Mouse (Mus musculus) heart, embryonic 15.5 days (tissue): ENCODE results near the gene Hnrnph3. TPM values are rescaled to one million over a fixed set of nuclear protein-coding genes. Genes with fewer than 3 reads are reported as not detected.

Experiments
- ATAC-seq: fragments of 200-750 bp; cut with Nextera tagmentation; replicated peaks from 2 replicates; pipeline ENCODE4 v1.8.0; 2017; ENCODE audit warnings: low read depth, moderate TSS enrichment; ENCODE audit not compliant: insufficient number of reproducible peaks, insufficient read depth, low FRiP score
- H3K27ac ChIP-seq: fragments of 300-500 bp; sonication (generic); 2 replicates; pipeline ENCODE4 v1.5.1; 2015; ENCODE audit warnings: mild to moderate bottlenecking, inconsistent platforms
- H3K27me3 ChIP-seq: fragments of 300-500 bp; sonication (generic); 2 replicates; pipeline ENCODE4 v1.6.1; 2015; ENCODE audit warnings: inconsistent platforms
- H3K36me3 ChIP-seq: fragments of 300-500 bp; sonication (generic); 2 replicates; pipeline ENCODE4 v1.6.1; 2015; ENCODE audit warnings: mild to moderate bottlenecking, inconsistent platforms
- H3K4me1 ChIP-seq: fragments of 300-500 bp; sonication (generic); replicated peaks from 2 replicates; pipeline ENCODE4 v1.6.1; 2015; ENCODE audit warnings: inconsistent platforms
- H3K4me2 ChIP-seq: fragments of 300-500 bp; sonication (generic); 2 replicates; pipeline ENCODE4 v1.6.1; 2015; ENCODE audit warnings: inconsistent platforms, mild to moderate bottlenecking, moderate library complexity
- H3K4me3 ChIP-seq: fragments of 300-500 bp; sonication (generic); 2 replicates; pipeline ENCODE4 v1.5.1; 2015; ENCODE audit warnings: mild to moderate bottlenecking, inconsistent platforms
- H3K9ac ChIP-seq: fragments of 300-500 bp; sonication (generic); 2 replicates; pipeline ENCODE4 v1.6.1; 2015; ENCODE audit warnings: mild to moderate bottlenecking, inconsistent platforms
- H3K9me3 ChIP-seq: fragments of 300-500 bp; sonication (generic); replicated peaks from 2 replicates; pipeline ENCODE4 v1.6.1; 2016; ENCODE audit warnings: inconsistent platforms
- WGBS: fragments of 180-500 bp; shearing (Covaris S2); methylation state at CpG from one replicate; pipeline ENCODE4 v1.1.7; 2015; ENCODE audit warnings: mixed read lengths; 5-methylcytosine and 5-hydroxymethylcytosine counted together
- polyA plus RNA-seq: library from polyadenylated mRNA; unstranded; fragments of >200 nt; fragmentation: Nextera tagmentation; extraction: Ambion mirVana; gene quantifications from 2 replicates; pipeline ENCODE4 v1.2.1, GENCODE M21; 2015

Gene Hnrnph3
- polyA plus RNA-seq, 1 experiment from 2014 or later = 58.1 TPM

DNA sequence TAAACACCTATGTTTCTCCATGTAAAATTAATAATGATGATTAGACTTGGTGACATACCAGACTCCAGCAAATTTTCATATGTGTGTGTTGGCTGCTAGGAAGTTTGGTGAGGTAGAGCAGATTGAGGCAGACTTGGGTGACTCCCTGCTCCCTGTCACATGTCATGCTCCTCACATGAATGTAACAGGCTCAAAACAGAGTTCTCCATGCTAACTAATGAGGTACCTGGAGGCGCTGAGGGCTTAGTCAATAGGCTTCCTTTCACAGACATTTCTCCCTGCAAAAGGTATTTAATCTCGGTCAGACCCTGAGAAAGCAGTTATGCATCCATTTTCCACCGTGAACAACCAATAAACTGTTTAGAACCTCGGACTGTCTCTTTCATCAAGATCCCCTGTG, 4.4 kb upstream of the Hnrnph3 start:
- 79% methylated on average over 4 of the region's 4 CpGs for WGBS
- Histone ChIP-seq H3K9ac (no peak overlapping the region), H3K27ac (no peak overlapping the region), H3K9me3 (no peaks in the 10 kb centered on the region), H3K27me3 (no peaks in the 10 kb centered on the region), H3K4me2 (no peak overlapping the region), H3K36me3 (no peaks in the 10 kb centered on the region), H3K4me3 (no peak overlapping the region), H3K4me1 (peaks cover 8% of the 10 kb centered on the region)
- ATAC-seq = no peak

DNA sequence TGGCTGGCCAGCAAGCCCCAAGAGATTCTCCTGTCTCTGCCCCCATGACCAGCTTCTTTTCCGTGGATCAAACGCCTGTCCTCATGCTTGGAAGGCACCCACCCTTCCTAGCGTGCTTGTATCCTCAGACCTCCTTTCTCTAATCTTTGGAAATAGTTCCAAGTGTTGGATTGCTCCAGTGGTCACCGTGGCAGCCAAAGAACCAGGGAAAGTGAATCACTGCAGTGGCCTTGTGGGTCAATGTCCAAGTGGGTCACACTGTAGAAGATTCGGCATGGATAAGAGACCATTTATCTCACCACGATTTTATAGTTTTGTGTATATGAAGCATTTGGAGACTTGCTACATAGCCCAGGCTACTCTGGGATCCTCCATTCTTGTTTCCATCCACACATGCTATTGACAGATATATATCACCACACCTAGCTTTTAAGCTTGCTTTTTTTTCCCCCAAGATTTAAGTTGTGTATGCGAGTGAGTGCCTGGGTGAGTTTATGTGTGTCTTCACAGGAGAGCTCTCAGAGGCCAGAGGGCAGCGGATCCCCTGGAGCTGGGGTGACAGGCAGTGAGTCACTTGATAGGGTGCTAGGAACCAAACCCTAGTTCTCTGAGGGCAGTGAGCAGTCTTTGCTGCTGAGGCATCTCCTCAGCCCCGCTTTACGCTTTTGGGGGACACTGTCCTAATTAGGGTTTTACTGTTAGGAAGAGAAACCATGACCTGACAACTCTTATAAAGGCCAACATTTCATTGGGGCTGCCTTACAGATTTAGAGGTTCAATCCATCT, 3.6 kb upstream of the Hnrnph3 start:
- no peaks in the 10 kb centered on the region for H3K27me3 ChIP-seq
- 88% methylated on average over 10 of the region's 10 CpGs for WGBS
- H3K36me3 ChIP-seq = no peaks in the 10 kb centered on the region
- ATAC-seq = no peak
- H3K9me3 ChIP-seq = no peaks in the 10 kb centered on the region
- H3K4me2 ChIP-seq = no peak overlapping the region
- peaks cover 8% of the 10 kb centered on the region for H3K4me1 ChIP-seq
- H3K4me3 ChIP-seq = no peak overlapping the region
- no peak overlapping the region for H3K9ac ChIP-seq
- H3K27ac ChIP-seq = no peak overlapping the region

DNA sequence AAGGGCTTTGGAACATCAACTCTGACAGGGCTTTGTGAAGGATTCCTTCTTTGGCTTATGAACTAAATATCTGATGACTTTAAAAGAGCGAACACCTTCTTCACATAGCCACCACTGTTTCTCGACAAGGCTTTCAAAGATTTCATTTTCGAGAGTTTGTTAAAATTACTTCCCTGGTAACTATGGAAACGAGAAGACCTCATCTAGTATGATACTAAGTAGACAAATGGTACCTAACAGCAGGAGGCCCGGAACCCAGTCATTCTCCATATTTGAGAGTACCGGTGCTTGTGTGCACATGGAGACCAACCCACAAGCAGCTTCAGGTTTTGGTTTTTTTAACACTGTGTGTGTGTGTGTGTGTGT, 2.8 kb upstream of the Hnrnph3 start:
- no peak overlapping the region for H3K4me2 ChIP-seq

DNA sequence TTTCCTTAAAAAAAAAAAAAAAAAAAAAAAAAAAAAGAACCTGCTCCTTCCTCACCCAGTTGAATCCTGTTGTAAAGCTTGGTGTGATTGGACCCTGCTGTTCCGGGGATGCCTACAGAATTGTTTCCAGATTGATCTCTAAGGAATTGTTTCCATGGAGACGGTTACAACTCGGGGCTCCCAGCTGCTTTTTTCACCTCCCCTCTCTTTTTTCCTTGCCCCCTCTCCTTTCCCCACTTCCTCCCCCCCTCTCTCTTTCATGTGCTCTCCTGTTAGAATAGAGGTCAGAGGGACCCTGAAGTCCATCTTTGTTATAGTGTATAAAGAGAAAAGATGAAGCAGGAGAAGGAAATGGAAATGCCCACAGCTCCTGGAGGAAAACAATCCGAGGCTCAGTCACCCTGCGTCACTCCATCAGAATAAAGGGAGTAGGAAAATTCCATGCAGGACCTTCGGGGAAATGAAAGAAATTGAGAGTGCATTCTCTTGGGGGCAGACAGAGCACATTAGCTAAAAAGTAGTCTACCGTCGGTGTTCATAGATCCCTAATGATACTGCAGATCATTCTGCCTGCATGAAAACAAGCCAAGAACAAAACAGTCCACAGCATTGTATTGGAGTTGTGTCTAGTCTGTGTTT, 2.3 kb upstream of the Hnrnph3 start:
- H3K36me3 ChIP-seq = no peaks in the 10 kb centered on the region
- WGBS = 57% methylated on average over 8 of the region's 8 CpGs
- no peaks in the 10 kb centered on the region for H3K9me3 ChIP-seq
- no peak overlapping the region for H3K4me2 ChIP-seq
- peaks cover 16% of the 10 kb centered on the region for H3K4me1 ChIP-seq
- H3K27me3 ChIP-seq = no peaks in the 10 kb centered on the region
- H3K9ac ChIP-seq = no peak overlapping the region
- H3K4me3 ChIP-seq = no peak overlapping the region
- ATAC-seq = no peak
- H3K27ac ChIP-seq = no peak overlapping the region

More for the DNA sequence above, 2.8 kb upstream of the Hnrnph3 start:
- Histone ChIP-seq H3K36me3 (no peaks in the 10 kb centered on the region), H3K27me3 (no peaks in the 10 kb centered on the region), H3K27ac (no peak overlapping the region), H3K4me3 (no peak overlapping the region), H3K9me3 (no peaks in the 10 kb centered on the region), H3K9ac (no peak overlapping the region), H3K4me1 (peaks cover 13% of the 10 kb centered on the region)
- no peak for ATAC-seq
- 87% methylated on average over 6 of the region's 6 CpGs for WGBS

DNA sequence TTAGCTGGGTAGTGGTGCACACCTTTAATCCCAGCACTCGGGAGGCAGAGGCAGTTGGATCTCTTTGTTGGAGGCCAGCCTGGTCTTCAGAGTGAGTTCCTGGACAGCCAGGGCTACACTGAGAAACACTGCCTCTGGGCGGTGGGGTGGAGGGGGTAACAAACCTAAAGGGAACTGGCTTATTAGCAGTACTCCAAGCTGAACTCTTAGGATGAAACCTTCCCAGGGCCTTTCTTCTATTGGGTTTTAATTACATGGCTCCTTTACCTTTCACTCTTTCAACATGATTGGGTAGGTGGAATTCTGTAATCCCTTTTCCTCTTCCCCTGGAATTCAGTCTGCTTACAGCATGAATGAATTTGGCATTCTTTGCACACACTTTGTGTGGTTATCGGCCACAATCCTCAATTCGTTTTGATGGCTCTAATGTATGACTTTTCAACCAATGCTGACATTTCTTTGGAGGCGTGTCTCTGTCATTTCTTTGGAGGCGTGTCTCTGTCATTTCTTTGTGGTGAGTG, 1.5 kb upstream of the Hnrnph3 start:
- H3K36me3 ChIP-seq = no peaks in the 10 kb centered on the region
- H3K27me3 ChIP-seq = no peaks in the 10 kb centered on the region
- H3K4me3 ChIP-seq = 0 out of 2 replicates have a peak overlapping the region, but pooled peaks have one; percentile 89
- ATAC-seq = no peak
- peak overlapping the region; percentile 100 for H3K27ac ChIP-seq
- 71% methylated on average over 6 of the region's 6 CpGs for WGBS
- H3K9ac ChIP-seq = no peak overlapping the region
- H3K4me2 ChIP-seq = peak overlapping the region; percentile 78; the same call in 1 of the 2 replicates
- peaks cover 22% of the 10 kb centered on the region for H3K4me1 ChIP-seq
- H3K9me3 ChIP-seq = no peaks in the 10 kb centered on the region

DNA sequence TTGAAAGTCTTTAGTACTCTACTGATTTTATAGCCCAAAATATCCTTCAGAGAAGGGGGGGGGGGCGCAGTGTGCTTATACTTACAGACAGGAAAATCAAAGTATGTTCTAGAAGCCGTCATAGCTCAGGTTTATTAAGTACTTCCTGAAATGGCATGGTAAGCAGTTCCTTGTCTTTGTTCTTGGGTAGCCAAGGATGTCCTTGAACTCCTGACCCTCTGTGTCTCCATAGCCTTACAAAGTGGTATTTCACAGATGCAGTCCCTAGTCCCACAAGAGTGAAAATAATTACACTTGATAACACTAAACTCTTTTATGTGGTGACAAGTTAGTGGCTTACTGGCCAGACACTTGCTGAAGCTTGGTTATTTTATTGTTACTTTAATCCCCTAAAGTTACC, 999 bp upstream of the Hnrnph3 start:
- no peaks in the 10 kb centered on the region for H3K27me3 ChIP-seq
- H3K36me3 ChIP-seq = no peaks in the 10 kb centered on the region
- H3K9ac ChIP-seq = peak overlapping the region; percentile 95; the same call in 1 of the 2 replicates
- peak overlapping the region; percentile 100 for H3K27ac ChIP-seq
- peaks cover 23% of the 10 kb centered on the region for H3K4me1 ChIP-seq
- no peak for ATAC-seq
- peak overlapping the region; percentile 89 for H3K4me3 ChIP-seq
- WGBS = 29% methylated on average over 2 of the region's 2 CpGs
- peak overlapping the region; percentile 78 for H3K4me2 ChIP-seq
- H3K9me3 ChIP-seq = no peaks in the 10 kb centered on the region

DNA sequence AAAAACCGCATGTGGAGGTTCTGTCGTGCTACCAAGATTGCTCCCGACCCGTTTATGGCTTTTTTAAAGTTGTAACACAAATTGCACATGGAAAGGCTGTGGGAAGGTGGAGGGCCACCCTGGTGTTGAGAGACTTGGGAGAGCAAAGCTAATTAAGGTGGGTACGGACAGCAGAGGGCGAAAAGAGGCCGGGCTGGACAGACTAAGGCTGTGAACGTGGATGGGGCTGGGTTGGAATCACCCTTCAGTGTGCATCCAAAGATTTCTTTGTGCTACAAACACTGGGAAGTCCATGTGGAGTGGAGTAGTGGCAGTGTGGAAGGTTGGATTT, 528 bp upstream of the Hnrnph3 start:
- Histone ChIP-seq H3K36me3 (no peaks in the 10 kb centered on the region), H3K4me2 (peak overlapping the region; percentile 78), H3K4me1 (peaks cover 23% of the 10 kb centered on the region), H3K4me3 (peak overlapping the region; percentile 89), H3K27me3 (no peaks in the 10 kb centered on the region), H3K9ac (peak overlapping the region; percentile 95), H3K9me3 (no peaks in the 10 kb centered on the region), H3K27ac (peak overlapping the region; percentile 100)
- under 1% methylated on average over 8 of the region's 8 CpGs for WGBS
- peak; percentile 54 for ATAC-seq

DNA sequence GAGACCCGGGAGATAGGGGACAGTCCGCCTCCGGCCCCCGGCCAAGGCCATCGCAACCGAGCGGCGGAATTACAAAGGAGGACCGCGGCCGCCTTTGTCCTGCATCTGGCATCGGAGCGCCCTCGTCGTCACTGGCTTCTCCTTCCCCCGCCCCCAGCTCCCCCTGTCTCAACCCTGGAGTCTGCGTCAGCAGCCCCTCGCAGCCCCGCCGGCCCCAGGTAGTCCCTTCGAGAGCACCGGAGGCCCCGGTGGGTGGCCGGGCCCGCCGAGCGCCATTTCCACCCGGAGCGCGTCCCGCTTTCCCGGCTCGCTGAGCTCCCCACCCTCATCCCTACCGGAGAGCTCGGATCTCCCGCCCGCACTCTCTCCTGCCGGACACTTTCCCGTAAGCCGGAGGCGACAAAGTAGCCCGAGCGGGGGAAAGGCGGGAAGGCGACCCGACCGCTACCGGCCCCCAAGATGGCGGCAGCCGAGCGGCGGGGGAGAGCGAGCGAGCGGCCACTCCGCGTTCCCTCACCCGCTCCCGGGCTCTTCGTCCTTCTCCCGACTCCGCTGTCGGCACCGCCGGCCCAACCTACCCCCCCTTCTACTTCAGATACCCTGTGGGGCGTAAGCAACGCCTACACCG, 782 bp downstream of the Hnrnph3 start:
- ATAC-seq = peak; percentile 31
- peak overlapping the region; percentile 95 for H3K9ac ChIP-seq
- H3K9me3 ChIP-seq = no peaks in the 10 kb centered on the region
- H3K4me1 ChIP-seq = peaks cover 26% of the 10 kb centered on the region
- peak overlapping the region; percentile 89 for H3K4me3 ChIP-seq
- under 1% methylated on average over 68 of the region's 68 CpGs for WGBS
- peak overlapping the region; percentile 100 for H3K27ac ChIP-seq
- no peaks in the 10 kb centered on the region for H3K36me3 ChIP-seq
- H3K4me2 ChIP-seq = peak overlapping the region; percentile 78
- H3K27me3 ChIP-seq = no peaks in the 10 kb centered on the region

DNA sequence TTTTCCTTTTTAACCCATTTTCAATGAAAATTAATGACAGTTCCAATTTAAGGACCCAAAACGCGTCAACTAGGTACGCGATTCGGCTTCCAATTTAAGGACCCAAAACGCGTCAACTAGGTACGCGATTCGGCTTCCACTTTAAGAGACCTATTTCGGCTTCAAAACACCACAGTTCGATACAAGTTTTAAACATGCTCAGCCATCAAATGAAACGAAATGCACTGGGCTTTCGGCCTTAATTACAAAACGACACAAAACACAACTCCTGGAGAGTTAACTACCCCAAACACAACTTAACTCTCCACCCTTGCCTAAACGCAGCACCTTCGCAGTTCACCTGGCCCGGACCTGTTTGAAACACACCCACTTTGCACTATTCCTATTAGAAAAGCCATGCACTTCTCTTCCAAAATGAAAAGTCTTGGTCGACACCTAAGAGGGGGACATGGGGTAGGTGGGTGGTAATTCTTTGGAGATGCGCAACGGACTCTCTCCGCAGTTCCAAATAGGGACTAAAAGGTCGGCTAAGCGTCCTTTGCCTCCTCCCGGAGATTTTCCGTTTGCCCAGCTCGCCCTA, 1.4 kb downstream of the Hnrnph3 start:
- H3K4me3 ChIP-seq = peak overlapping the region; percentile 89
- H3K27me3 ChIP-seq = no peaks in the 10 kb centered on the region
- H3K36me3 ChIP-seq = peaks cover 4% of the 10 kb centered on the region
- peak overlapping the region; percentile 95 for H3K9ac ChIP-seq
- H3K9me3 ChIP-seq = no peaks in the 10 kb centered on the region
- H3K4me1 ChIP-seq = peaks cover 26% of the 10 kb centered on the region
- H3K27ac ChIP-seq = peak overlapping the region; percentile 100
- WGBS = under 1% methylated on average over 27 of the region's 27 CpGs
- no peak for ATAC-seq
- peak overlapping the region; percentile 78 for H3K4me2 ChIP-seq

DNA sequence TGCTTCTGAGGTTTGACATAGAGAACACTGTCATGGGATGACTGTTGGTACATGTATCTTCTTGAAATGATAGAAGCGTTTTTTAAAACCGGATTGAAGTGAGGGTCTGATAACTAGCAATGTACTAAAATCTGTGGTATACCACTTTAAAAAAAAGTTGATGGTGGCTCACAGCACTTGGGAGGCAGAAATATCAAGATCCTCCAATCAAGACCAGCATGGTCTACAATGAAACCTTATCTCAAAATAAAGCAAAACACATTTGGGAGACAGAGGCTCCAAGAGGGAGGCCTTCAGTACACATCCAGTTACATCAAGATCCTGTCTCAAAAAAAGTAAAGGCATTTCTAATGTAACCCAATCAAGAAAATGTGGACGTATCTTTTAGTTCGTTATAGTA, 2.3 kb downstream of the Hnrnph3 start:
- H3K27me3 ChIP-seq = no peaks in the 10 kb centered on the region
- H3K9ac ChIP-seq = peak overlapping the region; percentile 95
- peak overlapping the region; percentile 78 for H3K4me2 ChIP-seq
- peaks cover 26% of the 10 kb centered on the region for H3K4me1 ChIP-seq
- peaks cover 13% of the 10 kb centered on the region for H3K36me3 ChIP-seq
- WGBS = 41% methylated on average over 4 of the region's 4 CpGs
- H3K4me3 ChIP-seq = peak overlapping the region; percentile 89
- no peak overlapping the region; the same call in 1 of the 2 replicates for H3K27ac ChIP-seq
- ATAC-seq = no peak
- no peaks in the 10 kb centered on the region for H3K9me3 ChIP-seq

DNA sequence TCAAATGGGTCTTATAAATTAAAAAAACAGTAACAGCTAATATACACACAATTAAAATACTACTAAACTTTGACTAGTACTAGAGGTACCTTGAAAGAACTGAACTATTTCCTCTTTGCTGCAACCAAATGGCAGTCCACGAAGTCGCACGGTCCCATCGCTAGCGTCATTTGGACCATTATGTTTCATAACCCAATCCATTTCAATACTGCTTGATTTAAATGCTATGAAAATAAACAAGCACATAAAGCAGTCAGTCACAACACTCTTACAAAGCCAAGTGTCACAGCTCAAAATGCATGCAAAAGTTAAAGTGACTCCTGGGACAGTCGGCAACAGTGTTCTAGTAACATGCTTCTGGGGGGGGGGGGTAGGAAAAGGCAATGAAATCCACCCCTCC, 4.7 kb downstream of the Hnrnph3 start:
- peaks cover 35% of the 10 kb centered on the region for H3K36me3 ChIP-seq
- H3K27me3 ChIP-seq = no peaks in the 10 kb centered on the region
- no peak overlapping the region for H3K4me3 ChIP-seq
- no peak for ATAC-seq
- no peak overlapping the region for H3K9ac ChIP-seq
- H3K9me3 ChIP-seq = no peaks in the 10 kb centered on the region
- no peak overlapping the region for H3K4me2 ChIP-seq
- H3K27ac ChIP-seq = no peak overlapping the region
- H3K4me1 ChIP-seq = peaks cover 17% of the 10 kb centered on the region
- 92% methylated on average over 6 of the region's 6 CpGs for WGBS
